Mouse (Mus musculus) thymus, postnatal 14 days (tissue): ENCODE results near the gene Arl9.
A peak's percentile ranks its signal among the peaks of the same experiment; 100 is the strongest.
"Not testable (repeated sequence)": the region's sequence is repeated elsewhere in the genome, so short reads cannot be mapped to it uniquely, and the experiment has no call there.

Experiments
- DNase-seq: peaks from one replicate; pipeline ENCODE4 v3.0.0; 2021

The Arl9 gene

GRCm38 (mm10) chr5:77004051-77004821 lies at the start of gene Arl9:
Gene Arl9 (plus strand): TSS chr5:77004055.
- DNase-seq: no peak

GRCm38 (mm10) chr5:76954271-76954900 lies 49.5 kb upstream of the Arl9 start:
- no peak for DNase-seq

- DNase-seq: no peak
These were observed 48.4 kb upstream of the Arl9 start for GRCm38 (mm10) chr5:76955474-76955873.

- DNase-seq: no peak
These were observed 45.9 kb upstream of the Arl9 start for GRCm38 (mm10) chr5:76957954-76958353.

GRCm38 (mm10) chr5:76959587-76959986 lies 44.3 kb upstream of the Arl9 start:
- no peak for DNase-seq

GRCm38 (mm10) chr5:76962545-76962944 lies 41.3 kb upstream of the Arl9 start:
- no peak for DNase-seq

DNA sequence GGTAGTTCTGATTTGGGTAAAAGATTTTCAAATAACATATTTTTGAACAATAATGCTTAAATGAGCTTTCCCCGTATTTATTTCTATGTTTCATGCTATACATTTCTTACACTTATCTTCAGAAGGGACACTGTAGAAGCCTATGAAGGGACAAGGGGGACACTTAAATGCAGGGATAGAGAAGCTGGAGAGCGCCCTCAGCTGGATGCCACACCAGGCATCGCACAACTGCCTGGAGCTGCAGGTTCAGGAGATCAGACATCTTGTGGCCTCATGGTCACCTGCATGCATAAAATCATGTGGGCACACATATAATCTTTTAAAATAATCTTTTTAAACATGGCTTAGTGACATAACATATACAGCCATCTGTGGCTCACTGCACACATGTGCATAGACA lies 39.2 kb upstream of the Arl9 start:
- DNase-seq: no peak

GRCm38 (mm10) chr5:76969250-76969649 lies 34.6 kb upstream of the Arl9 start:
- no peak for DNase-seq

DNA sequence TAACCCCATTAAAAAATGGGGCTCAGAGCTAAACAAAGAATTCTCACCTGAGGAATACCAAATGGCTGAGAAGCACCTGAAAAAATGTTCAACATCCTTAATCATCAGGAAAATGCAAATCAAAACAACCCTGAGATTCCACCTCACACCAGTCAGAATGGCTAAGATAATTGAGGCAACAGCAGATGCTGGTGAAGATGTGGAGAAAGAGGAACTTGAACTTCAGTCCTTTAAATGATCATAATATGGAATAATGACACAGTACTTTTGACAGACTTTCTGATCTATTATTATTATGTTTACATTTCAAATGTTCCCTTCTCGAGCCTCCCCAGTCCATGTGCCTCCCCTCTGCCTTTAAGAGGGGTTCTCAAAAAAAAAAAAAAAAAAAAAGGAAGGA lies 32.7 kb upstream of the Arl9 start:
- DNase-seq: not testable (repeated sequence)

GRCm38 (mm10) chr5:76973488-76973887 lies 30.4 kb upstream of the Arl9 start:
- no peak for DNase-seq

GRCm38 (mm10) chr5:76974207-76974553 lies 29.7 kb upstream of the Arl9 start:
- no peak for DNase-seq

- peak; percentile 87 for DNase-seq
These were observed 29.1 kb upstream of the Arl9 start, which contains the start of gene Srp72 for GRCm38 (mm10) chr5:76974554-76975285. Gene Srp72 (plus strand): TSS chr5:76974683.

DNA sequence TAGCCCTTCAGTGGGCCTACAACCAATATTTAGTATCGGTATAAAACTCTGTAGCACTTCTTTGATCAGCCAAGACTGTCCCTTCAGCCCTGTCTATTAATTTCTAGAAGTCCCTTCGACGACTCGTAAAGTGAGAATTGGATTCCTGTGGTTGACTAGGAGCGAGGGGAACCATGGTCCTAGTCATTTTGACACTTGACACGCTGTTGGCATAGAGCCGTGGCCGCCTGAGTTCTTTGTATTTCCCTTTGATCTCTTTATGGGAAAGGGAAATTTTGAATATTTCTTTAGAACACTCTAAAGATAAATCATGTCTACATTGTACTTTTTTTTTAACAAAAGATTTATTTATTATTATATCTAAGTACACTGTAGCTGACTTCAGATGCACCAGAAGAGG lies 28.1 kb upstream of the Arl9 start:
- DNase-seq: no peak

- no peak for DNase-seq
These were observed 19.8 kb upstream of the Arl9 start for GRCm38 (mm10) chr5:76984015-76984414.

DNA sequence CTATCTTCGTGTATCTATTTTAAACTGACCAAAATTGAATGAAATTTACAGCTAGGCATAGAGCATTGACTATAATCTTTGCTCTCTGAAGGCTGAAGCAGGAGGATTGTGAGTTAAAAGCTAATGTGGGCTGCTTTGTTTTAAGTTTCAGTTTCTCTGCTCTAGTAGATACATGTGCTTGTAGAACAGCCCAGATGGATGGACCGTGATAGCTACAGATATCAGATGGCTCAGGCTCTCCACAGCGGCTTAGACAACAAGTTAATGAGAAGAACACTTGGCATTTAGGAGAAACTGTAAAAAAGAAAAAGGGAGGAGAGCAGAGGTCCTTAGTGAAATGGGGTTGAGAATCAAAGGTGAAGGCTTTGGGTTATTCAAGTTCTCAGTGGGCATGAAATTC lies 13.1 kb upstream of the Arl9 start:
- DNase-seq: no peak

DNA sequence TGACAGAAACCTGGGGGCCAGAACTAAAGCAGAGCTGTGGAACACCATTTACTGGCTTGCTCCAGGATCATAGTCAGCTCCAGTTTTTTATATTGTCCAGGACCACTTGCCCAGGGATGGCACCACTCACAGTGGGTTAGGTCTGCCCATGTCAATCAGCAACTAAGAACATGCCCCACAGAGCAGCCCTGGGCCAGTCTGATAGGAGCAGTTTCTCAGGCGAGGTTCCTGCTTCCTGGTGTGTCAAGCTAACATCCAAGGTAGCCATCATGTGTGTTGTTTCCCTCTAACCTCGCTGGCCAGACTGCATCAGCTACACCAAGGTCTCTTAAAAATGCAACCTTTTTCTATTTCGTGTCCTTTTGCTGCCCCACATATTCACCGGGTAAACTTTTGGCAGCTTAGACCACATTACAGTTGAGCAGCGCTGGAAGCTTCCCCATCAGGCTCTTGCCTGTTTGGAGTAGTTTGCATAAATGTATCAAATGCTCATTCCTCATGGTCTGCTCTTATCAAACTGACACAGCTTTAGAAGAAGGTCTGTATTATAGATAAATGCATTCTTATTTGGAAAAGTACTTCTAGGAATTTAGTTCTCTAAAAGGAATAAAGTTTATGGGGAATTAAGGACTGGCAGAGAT lies 10.6 kb upstream of the Arl9 start:
- no peak for DNase-seq

GRCm38 (mm10) chr5:76998416-76998815 lies 5.4 kb upstream of the Arl9 start:
- no peak for DNase-seq

- no peak for DNase-seq
These were observed 2.7 kb upstream of the Arl9 start for GRCm38 (mm10) chr5:77001192-77001591.

DNA sequence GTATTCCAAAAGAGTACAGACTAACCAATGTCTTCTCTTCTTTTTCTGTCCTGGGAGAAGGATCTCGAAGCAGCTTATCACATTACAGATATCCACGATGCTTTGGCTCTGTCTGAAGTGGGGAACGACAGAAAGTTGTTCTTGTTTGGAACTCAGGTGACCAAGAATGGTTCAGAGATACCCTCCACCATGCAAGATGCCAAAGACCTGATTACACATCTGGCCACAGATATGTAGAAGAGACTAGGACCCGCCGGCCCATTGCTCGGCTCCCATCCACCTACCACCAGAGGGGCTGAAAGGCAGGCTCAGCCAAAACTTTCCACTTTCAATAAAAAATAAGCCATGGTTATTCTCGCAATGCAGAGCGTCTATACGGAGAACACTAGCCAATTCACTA lies 6.5 kb downstream of the Arl9 start:
- no peak for DNase-seq

DNA sequence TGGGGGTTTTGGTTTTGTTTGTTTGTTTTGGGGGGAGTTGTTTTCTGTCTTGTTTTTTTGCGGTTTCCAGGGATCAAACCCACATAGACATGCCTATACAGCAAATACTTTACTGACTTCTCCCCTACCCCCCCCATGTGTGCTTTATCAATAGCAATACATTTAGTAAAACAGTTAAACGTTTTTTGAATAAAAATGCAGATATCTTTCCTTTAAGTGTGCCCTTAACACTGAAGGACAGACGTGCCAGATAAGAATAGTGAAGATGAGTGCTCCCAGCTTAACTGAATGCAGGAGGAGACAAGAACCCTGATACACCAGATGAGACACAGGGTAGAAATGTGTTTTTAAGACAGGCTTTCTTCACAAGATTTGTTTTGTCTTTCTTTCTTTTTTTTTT lies 7.2 kb downstream of the Arl9 start:
- no peak for DNase-seq

DNA sequence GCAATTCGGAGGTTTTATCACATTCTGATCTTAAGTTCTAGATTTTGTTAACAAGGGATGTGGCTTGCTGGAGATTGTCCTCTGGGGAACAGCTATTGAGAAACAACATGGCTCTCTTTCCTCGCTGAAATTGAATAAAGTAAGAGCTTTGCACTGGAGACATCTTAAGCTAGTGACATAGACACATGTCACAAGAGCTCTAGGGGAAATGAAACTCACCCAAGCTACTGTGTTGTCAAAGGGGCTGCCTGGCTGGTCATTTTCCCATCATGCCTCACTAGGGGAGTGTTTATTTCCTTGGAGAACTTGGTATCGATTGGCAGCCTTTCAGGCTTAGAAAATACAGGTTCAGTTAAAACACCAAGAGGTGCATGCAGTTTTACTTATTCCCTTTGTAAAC lies 9.3 kb downstream of the Arl9 start:
- DNase-seq: no peak

DNA sequence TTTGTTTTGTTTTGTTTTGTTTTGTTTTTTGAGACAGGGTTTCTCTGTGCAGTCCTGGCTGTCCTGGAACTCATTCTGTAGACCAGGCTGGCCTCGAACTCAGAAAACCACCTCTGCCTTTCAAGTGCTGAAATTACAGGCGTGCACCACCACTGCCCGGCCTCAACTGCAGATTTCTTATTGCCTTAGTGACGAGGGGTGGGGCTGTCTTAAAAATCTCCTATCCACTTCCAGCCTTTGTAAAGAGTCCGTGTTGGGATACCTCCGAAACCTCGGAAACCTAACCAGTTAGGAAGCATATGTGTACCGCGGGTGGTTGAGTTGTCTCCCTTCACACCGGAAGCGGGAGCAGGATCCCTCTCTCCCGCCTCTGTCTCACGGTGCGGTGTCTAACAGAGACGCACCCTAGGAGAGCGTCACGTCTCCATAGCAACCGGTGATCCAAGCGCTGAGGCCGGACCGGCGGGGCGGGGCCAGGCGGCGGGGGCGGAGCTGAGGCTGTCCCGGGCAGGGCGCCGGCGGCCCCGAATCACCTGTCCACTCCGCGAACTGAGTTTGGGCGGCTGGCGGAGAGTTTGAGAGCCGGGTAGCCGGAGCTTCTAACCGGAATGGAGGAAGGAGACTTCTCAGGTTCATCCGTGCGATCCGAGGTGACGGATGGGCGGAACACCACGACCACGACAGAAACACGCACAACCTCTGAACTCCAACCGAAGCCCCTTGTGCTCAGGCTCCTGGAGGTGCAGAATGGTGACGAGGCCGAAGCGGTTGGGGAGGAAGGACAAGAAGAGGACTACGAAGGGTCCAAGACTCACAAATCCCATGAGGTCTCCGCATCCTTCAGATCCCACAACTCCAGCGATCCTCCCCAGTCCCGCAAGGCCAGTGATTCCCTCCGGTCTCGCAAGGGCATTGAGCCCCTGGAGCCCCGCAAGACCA lies 12.0 kb downstream of the Arl9 start, which contains the start of gene Thegl:
Gene Thegl (plus strand): TSS at position 480 of the 939 bp plus-strand sequence.
- DNase-seq: peak; percentile 68
